Mouse (Mus musculus) lung, adult 2 months (tissue): ENCODE results near the gene Krtap31-2. TPM values are rescaled to one million over a fixed set of nuclear protein-coding genes. Genes with fewer than 3 reads are reported as not detected.

ENCODE experiments used
- DNase-seq: peaks from one replicate; pipeline ENCODE4 v3.0.0; 2022
- H3K4me1 ChIP-seq: fragments of 200-500 bp; 2 replicates; pipeline ENCODE4 v1.6.1; 2011; ENCODE audit warnings: low read length; ENCODE audit not compliant: control insufficient read depth, insufficient read depth
- H3K4me3 ChIP-seq: fragments of 200-500 bp; replicated peaks from 2 replicates; pipeline ENCODE3; 2011; ENCODE audit warnings: low read depth, mild to moderate bottlenecking, control low read depth, low read length; ENCODE audit errors: extremely low read depth
- CTCF ChIP-seq: fragments of 200-500 bp; IDR thresholded peaks from 2 replicates; pipeline ENCODE4 v1.5.1; 2011; ENCODE audit warnings: mild to moderate bottlenecking, low read length, control low read depth; ENCODE audit not compliant: insufficient read depth
- WGBS: fragments of 180-500 bp; shearing (Covaris S2); methylation state at CpG from one replicate; pipeline ENCODE4 v1.1.7; 2018; 5-methylcytosine and 5-hydroxymethylcytosine counted together
- polyA plus RNA-seq: library from polyadenylated mRNA; depleted of rRNA; stranded (reverse); fragments of >200 nt; gene quantifications from 2 replicates; pipeline ENCODE4 v1.2.3, GENCODE M21; 2012; rRNA removed

Gene Krtap31-2
- polyA plus RNA-seq, 1 experiment = not detected

DNA sequence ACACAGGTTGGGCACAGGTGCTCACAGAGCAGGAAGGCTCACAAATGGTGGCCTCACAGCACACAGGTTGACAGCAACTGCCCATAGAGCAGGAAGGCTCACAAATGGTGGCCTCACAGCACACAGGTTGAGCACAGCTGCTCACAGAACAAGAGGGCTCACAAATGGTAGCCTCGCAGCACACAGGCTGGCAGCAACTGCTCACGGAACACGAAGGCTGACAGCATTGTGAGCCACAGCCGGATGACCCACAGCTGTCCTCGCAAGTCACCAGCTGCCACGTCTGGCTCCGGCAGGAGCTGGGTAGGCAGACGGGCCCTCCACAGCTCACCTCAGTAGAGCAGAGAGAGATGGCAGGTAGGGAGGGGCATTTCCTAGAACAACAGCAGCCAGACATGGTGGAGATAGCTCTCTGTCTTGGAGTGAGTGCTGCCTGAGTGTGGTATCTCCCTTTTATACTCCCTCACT is 50.1 kb downstream of the Krtap31-2 start, which contains the start of gene Krtap16-1:
TSS of gene Krtap16-1 (minus strand) at position 418 of the 468 bp plus-strand sequence.
- H3K4me3 ChIP-seq = no peak within 1 kb of the TSS
- no peak for DNase-seq
- TF ChIP-seq CTCF = no peak
- H3K4me1 ChIP-seq = no peaks in the 10 kb centered on the region
- 71% methylated on average over 8 of the region's 8 CpGs for WGBS

Other genes with a start within 250 kb of the Krtap31-2 start
- gene Gm14190, start 245.6 kb upstream of the Krtap31-2 start, polyA plus RNA-seq = not detected in 2 replicates
- not detected in 2 replicates for gene Gm14180, start 202.0 kb upstream of the Krtap31-2 start, polyA plus RNA-seq
- gene Gm11595, start 163.4 kb upstream of the Krtap31-2 start, polyA plus RNA-seq = not detected in 2 replicates
- gene Krtap4-8, start 155.6 kb upstream of the Krtap31-2 start, polyA plus RNA-seq = not detected in 2 replicates
- not detected in 2 replicates for gene Krtap4-9, start 151.1 kb upstream of the Krtap31-2 start, polyA plus RNA-seq
- not detected in 2 replicates for gene Gm11596, start 142.8 kb upstream of the Krtap31-2 start, polyA plus RNA-seq
- not detected in 2 replicates for gene Gm11569, start 137.4 kb upstream of the Krtap31-2 start, polyA plus RNA-seq
- gene Gm11554, start 131.8 kb upstream of the Krtap31-2 start, polyA plus RNA-seq = not detected in 2 replicates
- not detected in 2 replicates for gene Krtap4-13, start 126.4 kb upstream of the Krtap31-2 start, polyA plus RNA-seq
- gene Gm11564, start 120.6 kb upstream of the Krtap31-2 start, polyA plus RNA-seq = not detected in 2 replicates
- not detected in 2 replicates for gene 2300003K06Rik, start 98.2 kb upstream of the Krtap31-2 start, polyA plus RNA-seq
- not detected in 2 replicates for gene Krtap4-16, start 84.7 kb upstream of the Krtap31-2 start, polyA plus RNA-seq
- gene Gm11568, start 78.4 kb upstream of the Krtap31-2 start, polyA plus RNA-seq = not detected in 2 replicates
- not detected in 2 replicates for gene Gm11559, start 71.8 kb upstream of the Krtap31-2 start, polyA plus RNA-seq
- gene Krtap9-1, start 62.9 kb upstream of the Krtap31-2 start, polyA plus RNA-seq = not detected in 2 replicates
- 0.19 TPM in 1 of 2 replicates, not detected in the other for gene Gm11567, start 57.1 kb upstream of the Krtap31-2 start, polyA plus RNA-seq
- gene Krtap31-1, start 28.4 kb upstream of the Krtap31-2 start, polyA plus RNA-seq = not detected in 2 replicates
- gene Gm11565, start 21.5 kb upstream of the Krtap31-2 start, polyA plus RNA-seq = not detected in 2 replicates
- not detected in 2 replicates for gene Krtap9-5, start 12.2 kb downstream of the Krtap31-2 start, polyA plus RNA-seq
- not detected in 2 replicates for gene Krtap29-1, start 42.8 kb downstream of the Krtap31-2 start, polyA plus RNA-seq
- gene Krtap16-1, start 50.3 kb downstream of the Krtap31-2 start, polyA plus RNA-seq = not detected in 2 replicates
- gene Krtap17-1, start 57.7 kb downstream of the Krtap31-2 start, polyA plus RNA-seq = 5.5 and 8.8 TPM in 2 replicates
- gene Krt33a, start 79.9 kb downstream of the Krtap31-2 start, polyA plus RNA-seq = not detected in 2 replicates
- gene Krt33b, start 93.6 kb downstream of the Krtap31-2 start, polyA plus RNA-seq = not detected in 2 replicates
- gene Krt34, start 105.3 kb downstream of the Krtap31-2 start, polyA plus RNA-seq = 0.07 TPM in 1 of 2 replicates, not detected in the other
- 0.14 TPM in 1 of 2 replicates, not detected in the other for gene Krt31, start 114.3 kb downstream of the Krtap31-2 start, polyA plus RNA-seq
- gene Krt32, start 151.9 kb downstream of the Krtap31-2 start, polyA plus RNA-seq = 26.6 TPM in 1 of 2 replicates, not detected in the other
- gene Krt35, start 159.9 kb downstream of the Krtap31-2 start, polyA plus RNA-seq = 0.22 TPM in 1 of 2 replicates, not detected in the other
- gene Krt36, start 169.3 kb downstream of the Krtap31-2 start, polyA plus RNA-seq = 0.25 and 0.50 TPM in 2 replicates
- gene Krt13, start 185.3 kb downstream of the Krtap31-2 start, polyA plus RNA-seq = 0.25 and 1,946 TPM in 2 replicates
- gene Krt15, start 199.6 kb downstream of the Krtap31-2 start, polyA plus RNA-seq = 2.1 and 62.5 TPM in 2 replicates
- gene Krt19, start 212.4 kb downstream of the Krtap31-2 start, polyA plus RNA-seq = 275 and 280 TPM in 2 replicates